Mouse (Mus musculus) liver, embryonic 14.5 days (tissue): Measurements from ENCODE around the gene Zfp385a.

Experiments used
- CTCF ChIP-seq: IDR thresholded peaks from 2 replicates; pipeline ENCODE4 v1.5.1; 2016; ENCODE audit warnings: antibody characterized with exemption, low read depth, control low read depth
- EP300 ChIP-seq: IDR thresholded peaks from 2 replicates; pipeline ENCODE4 v1.6.1; 2016; ENCODE audit warnings: antibody characterized with exemption, low read depth

DNA sequence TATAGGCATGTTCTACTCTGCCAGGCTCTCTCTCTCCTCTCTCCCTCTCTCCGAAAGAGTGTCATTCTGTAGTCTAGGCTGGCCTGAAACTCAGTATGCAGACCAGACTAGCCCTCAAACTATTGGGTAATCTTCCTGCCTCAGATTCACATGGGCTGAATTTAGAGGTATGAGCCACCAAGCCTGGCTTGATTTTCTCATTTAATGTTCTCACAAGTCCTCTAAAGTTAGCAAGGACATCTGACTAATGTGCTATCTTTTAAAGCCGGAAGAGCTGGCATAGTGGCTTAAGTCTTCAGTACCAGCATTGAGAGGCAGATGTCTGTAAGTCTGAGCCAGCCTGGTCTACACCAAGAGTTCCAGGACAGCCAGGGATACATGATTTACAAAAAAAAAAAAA, 42.2 kb upstream of the Zfp385a start:
- TF ChIP-seq CTCF (no peak), EP300 (no peak)
